Mouse (Mus musculus) activated CD4-positive, CD25-positive, alpha-beta regulatory T cell, adult 4 months (primary cell): ENCODE data around the gene Rgs12. TPM values are rescaled to one million over a fixed set of nuclear protein-coding genes. Genes with fewer than 3 reads are reported as not detected.

Experiments used
- ATAC-seq: one replicate; pipeline ENCODE4 v1.8.0; 2017
- polyA plus RNA-seq, 2 experiments: library from polyadenylated mRNA; unstranded; fragments of 100-300 nt; shearing (Covaris generic); gene quantifications; one replicate each; pipeline ENCODE4 v1.2.1; 2017

The Rgs12 gene
- polyA plus RNA-seq, 2 experiments from 2014 or later = 4.8 to 7.8 TPM

DNA sequence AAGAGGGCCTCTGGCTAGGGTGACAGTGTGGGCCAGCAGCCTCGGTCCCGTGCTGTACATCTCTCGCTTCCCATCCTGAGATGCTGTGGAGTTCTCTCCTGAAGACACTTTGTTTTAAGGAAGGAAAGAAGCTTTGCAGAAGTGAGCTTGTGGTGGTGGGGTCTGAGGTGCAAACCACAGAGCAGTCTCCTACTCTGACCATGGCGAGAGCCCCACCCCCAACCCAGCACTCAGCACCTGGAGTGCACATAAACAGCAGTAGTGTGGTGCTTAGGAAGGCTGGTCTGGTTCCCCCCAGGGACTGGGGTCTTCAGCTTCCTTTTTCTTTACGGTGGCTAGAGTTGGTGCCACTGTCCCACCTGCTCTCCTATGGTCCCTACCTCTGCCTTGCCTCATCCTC lies 85.9 kb downstream of the Rgs12 start:
- ATAC-seq = no peak

DNA sequence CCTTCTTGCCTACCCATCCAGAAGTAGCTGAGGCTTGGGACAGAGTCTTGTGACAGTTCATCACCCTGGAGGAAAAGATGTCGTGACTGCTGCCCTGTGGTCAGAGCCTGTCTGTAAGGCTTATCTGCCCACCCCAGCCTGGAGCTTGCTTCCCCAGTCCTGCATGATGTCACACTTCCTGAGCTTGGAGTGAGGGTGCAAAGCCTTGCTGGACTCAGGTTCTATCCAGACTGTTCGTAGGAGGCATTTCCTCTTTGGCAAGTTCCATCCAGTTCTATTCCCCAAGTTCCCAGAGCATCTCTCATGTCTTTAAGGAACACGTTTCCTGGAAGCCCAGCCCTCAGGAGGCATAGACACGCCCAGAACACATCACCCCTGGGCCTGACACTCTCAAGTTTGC lies 86.5 kb downstream of the Rgs12 start:
- ATAC-seq = no peak

GRCm38 (mm10) chr5:35037438-35037837 lies 88.2 kb downstream of the Rgs12 start:
- no peak for ATAC-seq

DNA sequence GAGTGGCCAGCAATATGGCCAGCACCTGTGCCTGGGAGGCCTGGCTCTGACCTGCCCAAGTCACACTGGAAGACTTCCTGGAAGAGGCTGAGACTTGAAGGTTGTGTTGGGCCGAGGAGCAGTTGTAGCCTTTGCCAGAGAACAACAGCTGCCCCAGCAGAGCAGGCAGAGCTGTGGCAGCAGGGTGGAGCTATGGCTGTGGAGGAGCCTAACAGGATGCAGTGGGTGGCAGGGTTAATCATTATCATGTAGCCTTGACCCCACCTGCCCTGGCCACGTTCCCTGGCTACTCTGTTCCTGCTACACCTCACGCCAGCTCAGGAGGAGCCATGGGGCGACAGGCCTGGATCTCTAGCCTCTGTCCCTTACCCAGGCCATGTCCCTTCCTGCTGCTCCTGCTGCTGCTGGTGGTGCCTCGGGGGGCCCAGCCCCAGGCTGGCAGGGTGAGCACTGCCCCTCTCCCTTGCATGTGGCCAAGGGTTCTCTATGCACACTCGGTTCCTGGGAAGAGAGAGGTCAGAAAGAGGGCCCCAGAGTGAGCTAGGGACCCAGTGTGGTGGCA lies 92.1 kb downstream of the Rgs12 start, which contains the start of gene Hgfac:
Gene Hgfac, plus strand, starts transcription at position 242 of the 562 bp plus-strand sequence.
- ATAC-seq = no peak

GRCm38 (mm10) chr5:35042431-35043109 lies 93.3 kb downstream of the Rgs12 start:
- peak; percentile 81 for ATAC-seq

DNA sequence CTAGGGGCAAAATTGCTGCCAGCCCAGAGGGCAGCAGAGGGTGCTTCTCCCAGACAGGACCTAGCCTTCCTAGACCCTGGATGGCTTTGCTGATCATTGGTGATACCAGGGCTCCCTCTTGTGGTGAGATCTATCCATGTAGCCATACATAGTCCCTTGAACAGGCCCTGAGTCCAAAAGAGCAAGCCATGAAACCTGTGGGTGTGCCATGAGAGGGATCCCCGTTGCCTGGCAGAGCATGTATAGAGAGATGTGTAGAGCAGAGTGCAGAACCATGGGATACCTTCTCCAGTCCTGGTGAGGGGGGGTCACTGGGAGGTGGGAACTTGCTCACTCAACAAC lies 93.8 kb downstream of the Rgs12 start:
- peak; percentile 51 for ATAC-seq

DNA sequence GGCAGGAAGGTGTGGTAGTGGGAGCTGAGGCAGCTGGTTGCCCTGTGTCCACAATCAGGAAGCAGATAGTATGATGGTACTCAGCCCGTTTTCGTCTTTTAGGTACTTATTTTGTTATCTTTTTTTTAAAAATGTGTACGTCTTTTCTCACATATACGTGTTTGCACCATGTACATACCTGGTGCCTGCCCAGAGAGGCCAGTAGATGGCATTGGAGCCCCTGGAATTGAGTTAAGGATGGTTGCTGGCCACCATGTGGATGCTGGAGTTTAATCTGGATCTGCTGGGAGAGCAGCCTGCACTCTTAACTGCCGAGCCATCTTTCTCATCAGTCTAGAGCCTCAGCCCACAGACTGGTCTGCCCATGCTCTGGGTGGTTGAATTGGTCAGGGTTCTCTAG lies 101.3 kb downstream of the Rgs12 start:
- ATAC-seq = no peak

DNA sequence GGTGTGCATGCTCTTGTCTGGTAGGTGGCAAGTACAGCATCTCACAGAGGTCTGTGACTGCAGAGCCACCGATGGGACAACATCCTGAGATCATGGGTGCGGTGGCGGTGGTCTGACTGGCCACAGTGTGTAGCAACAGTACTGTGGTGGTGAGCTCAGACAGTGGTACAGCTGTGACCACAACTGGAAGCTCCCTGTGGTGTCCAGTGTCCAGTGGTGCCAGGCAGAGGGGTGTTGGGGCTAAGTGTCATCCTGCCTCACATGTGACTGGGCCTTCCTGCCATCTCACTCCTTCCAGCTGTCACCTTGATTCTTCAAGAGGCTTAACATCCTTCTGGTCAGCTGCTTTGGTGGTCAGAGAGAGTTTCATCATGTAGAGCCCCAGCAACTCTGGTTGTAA lies 105.4 kb downstream of the Rgs12 start:
- no peak for ATAC-seq

GRCm38 (mm10) chr5:35055076-35055475 lies 105.8 kb downstream of the Rgs12 start:
- ATAC-seq = no peak

- no peak for ATAC-seq
Observed at GRCm38 (mm10) chr5:35056604-35057432, 107.6 kb downstream of the Rgs12 start, which contains the start of gene Dok7. Gene Dok7, plus strand, starts transcription at chr5:35056766.

- no peak for ATAC-seq
Observed at GRCm38 (mm10) chr5:35057582-35057981, 108.3 kb downstream of the Rgs12 start.

DNA sequence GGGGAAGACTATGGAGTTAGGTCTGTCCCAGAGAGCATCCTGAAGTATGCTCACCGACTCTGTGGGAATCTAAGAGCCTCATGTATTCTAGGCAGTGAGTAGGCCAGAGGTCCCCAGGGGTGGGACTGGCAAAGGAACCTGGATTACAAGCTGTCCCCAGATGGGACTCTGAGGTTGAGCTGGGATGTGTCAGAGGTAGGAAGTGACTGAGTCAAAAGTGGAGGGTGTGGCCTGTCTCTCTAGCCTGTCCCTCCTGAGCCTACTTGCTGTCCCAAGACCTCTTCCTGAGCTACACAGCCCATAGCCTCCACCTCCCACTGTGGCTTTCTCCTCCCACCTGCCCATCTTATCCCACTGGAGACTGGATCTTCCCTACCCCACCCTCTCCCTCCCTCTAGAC lies 109.0 kb downstream of the Rgs12 start:
- ATAC-seq = no peak

DNA sequence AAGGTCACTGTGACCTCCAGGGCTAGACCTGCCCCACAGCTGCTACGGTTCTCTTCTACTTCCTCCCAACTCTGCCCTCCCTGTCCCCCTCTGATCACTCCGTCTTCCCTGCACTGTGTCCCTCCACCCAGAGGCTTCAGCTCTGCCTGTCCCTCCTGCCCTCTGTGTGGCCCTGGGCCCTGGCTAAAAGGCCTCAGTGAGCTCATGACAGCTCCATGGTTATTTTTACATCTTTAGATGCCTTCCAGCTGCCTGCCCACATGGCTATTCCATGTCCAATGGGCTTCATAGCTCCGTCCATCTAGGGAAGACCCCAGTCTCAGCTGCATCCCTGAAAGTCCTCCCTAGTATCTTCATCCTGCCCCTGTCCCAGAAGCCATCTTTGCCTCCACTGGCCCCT lies 110.9 kb downstream of the Rgs12 start:
- ATAC-seq = no peak

DNA sequence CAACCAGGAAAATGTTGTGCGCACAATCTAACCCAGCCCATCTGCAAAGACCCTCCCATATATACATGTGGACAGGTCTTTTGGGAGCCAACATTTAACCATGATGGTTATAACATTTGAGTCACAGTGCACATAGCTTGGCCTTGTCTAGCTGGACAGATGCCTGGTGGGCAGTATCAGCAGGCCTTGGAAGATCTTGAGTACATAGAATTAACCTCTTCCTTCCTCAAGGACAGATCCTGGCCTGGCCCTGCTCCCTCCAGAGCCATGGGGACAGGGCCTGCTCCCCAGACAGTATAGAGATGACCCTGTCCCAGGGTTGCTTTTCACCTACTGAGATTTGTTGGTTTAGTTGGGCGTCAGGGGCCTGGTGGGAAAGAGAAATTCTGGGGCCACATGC lies 120.6 kb downstream of the Rgs12 start:
- no peak for ATAC-seq

DNA sequence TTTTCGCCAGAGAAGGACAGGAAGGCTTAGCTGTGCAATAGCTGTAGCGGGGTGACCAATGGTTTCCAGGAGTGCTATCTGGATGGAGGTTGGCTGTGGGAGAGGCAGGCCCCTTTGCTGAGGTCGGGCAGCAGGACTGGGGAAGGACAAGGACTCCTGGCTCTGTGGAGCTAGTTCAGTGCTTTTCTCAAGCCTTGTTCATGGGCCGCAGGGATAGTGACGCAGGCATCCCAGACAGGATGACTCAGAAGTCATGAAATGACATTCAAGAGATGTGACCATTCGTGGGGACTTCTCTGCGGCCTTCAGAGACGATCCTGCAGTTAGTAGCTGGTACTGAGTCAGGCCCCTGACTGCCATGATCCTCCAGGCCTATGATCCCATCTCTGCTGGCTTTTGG lies 121.1 kb downstream of the Rgs12 start:
- no peak for ATAC-seq

GRCm38 (mm10) chr5:35070953-35071352 lies 121.7 kb downstream of the Rgs12 start:
- ATAC-seq = no peak

DNA sequence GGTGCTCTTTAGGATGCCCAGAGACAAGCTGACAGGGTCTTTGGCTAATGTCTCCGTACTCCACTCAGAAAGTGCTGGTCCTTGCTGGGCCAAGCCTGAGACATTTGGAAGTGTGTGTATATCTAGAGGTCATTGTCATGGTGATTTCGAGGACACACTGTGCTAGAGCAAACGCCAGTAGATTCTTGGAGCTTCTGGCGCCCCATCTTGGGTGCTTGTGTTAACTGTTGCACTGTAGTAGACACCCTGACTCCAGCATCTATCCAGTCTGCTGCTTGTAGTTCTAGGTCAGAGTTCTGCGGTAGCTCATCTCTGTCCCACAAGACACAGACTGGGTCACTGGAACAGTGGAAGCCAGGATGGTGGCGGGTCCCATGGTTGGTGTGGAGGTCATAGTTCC lies 122.6 kb downstream of the Rgs12 start:
- ATAC-seq = no peak

GRCm38 (mm10) chr5:35073235-35073634 lies 124.0 kb downstream of the Rgs12 start:
- ATAC-seq = no peak

- ATAC-seq = no peak
Observed at GRCm38 (mm10) chr5:35073992-35074391, 124.7 kb downstream of the Rgs12 start.

DNA sequence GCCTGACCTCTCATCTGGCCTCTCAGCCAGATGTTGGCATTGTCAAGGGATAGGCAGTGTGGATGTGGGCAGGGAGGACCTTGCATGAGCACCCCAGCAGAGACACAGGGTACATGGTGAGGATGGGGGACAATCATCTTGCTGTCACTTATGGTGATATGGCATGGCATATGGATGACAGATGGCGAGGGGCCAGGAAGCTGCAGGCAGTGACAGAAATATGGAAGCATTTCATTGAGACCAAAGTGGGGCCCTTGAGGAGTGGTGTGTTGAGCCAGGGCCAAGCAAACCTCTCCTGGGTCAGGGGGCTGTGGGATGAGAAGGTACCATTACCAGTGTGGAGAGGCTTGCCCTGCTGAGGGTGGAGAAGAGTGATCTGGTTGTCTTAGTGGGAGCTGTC lies 127.1 kb downstream of the Rgs12 start:
- no peak for ATAC-seq

DNA sequence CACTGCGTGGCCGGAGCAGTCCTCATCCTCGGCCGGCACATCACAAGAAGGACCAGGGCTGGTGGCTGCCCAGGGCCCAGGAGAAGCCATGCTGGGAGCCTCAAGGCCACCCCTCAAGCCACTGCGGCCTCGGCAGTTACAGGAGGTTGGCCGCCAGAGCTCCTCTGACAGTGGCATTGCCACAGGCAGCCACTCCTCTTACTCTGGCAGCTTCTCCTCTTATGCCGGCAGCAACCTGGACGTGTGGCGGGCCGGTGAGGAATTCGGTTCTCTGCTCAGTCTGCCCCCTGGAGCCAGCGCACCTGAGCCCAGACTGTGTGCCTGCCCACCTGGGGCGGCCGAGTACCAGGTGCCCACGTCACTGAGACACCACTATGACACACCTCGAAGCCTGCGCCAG lies 129.9 kb downstream of the Rgs12 start:
- no peak for ATAC-seq

GRCm38 (mm10) chr5:35084913-35085312 lies 135.7 kb downstream of the Rgs12 start:
- ATAC-seq = no peak

DNA sequence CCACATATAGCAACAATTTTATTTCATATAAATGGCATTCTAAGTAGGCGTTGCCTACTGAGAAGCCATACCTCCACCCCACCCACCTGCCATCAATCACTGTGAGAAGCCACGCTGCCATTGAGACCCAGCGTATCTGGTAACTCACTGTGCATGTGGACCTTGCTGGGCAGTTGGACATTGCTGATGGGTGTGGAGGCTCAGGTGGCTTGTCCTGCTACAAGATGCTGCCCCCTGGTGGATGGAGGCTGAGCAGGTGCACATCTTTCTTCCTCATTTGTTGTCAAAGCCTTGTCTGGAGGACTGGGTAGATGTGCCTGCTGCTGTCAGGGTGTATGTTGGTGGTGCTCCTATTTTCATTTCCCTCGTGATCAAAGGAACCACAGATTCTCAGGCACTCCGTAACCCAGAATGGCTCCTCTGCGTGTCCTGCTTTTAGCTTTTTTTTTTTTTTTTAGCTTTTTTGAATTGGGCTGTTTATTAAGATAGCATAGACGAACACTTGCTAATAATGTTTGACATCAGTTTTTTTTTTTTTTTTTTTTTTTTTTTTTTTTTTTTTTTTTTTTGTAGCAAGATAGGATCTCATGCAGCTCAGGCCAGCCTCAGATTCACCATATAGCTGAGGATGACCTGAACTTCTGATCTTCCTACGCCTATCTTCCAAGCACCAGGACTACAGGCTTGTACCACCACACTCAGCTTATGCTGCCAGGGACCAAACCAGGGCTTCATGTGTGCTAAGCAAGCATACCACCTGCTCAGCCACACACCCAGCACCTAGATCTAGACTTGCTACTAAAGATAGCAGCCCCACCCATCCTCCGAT lies 139.8 kb downstream of the Rgs12 start:
- no peak for ATAC-seq
